Mouse (Mus musculus) liver, embryonic 11.5 days (tissue): ENCODE results near the gene Tmtc1. TPM values are rescaled to one million over a fixed set of nuclear protein-coding genes. Genes with fewer than 3 reads are reported as not detected.

Experiments used
- ATAC-seq: fragments of 200-750 bp; cut with Nextera tagmentation; replicated peaks from 2 replicates; pipeline ENCODE4 v1.8.0; 2017; ENCODE audit warnings: moderate number of reproducible peaks, mild to moderate bottlenecking, moderate TSS enrichment, moderate library complexity; ENCODE audit not compliant: low FRiP score
- DNase-seq: peaks from one replicate; pipeline ENCODE4 v3.0.0-alpha.2; 2017; ENCODE audit warnings: low spot score
- H3K27ac ChIP-seq: fragments of 300-500 bp; sonication (generic); 2 replicates; pipeline ENCODE4 v1.5.1; 2014; ENCODE audit warnings: mild to moderate bottlenecking, low read depth, low read length, control low read depth
- H3K27me3 ChIP-seq: fragments of 300-500 bp; sonication (generic); replicated peaks from 2 replicates; pipeline ENCODE4 v1.6.1; 2014; ENCODE audit warnings: low read length, mixed read lengths; ENCODE audit not compliant: control insufficient read depth, insufficient read depth
- H3K36me3 ChIP-seq: fragments of 300-500 bp; sonication (generic); 2 replicates; pipeline ENCODE4 v1.6.1; 2014; ENCODE audit warnings: mild to moderate bottlenecking, low read length, moderate library complexity, mixed read lengths; ENCODE audit not compliant: control insufficient read depth, insufficient read depth
- H3K4me1 ChIP-seq: fragments of 300-500 bp; sonication (generic); replicated peaks from 2 replicates; pipeline ENCODE4 v1.6.1; 2014; ENCODE audit warnings: low read length, mixed read lengths; ENCODE audit not compliant: control insufficient read depth, insufficient read depth
- H3K4me2 ChIP-seq: fragments of 300-500 bp; sonication (generic); 2 replicates; pipeline ENCODE4 v1.6.1; 2014; ENCODE audit warnings: mild to moderate bottlenecking, control low read depth, moderate library complexity
- H3K4me3 ChIP-seq: fragments of 300-500 bp; sonication (generic); 2 replicates; pipeline ENCODE4 v1.5.1; 2014; ENCODE audit warnings: low read depth, low read length, control low read depth
- H3K9ac ChIP-seq: fragments of 300-500 bp; sonication (generic); 2 replicates; pipeline ENCODE4 v1.6.1; 2014; ENCODE audit warnings: low read depth, low read length, control low read depth
- H3K9me3 ChIP-seq: fragments of 300-500 bp; sonication (generic); 2 replicates; pipeline ENCODE4 v1.6.1; 2016; ENCODE audit warnings: low read length, inconsistent platforms, mixed read lengths; ENCODE audit not compliant: control insufficient read depth
- WGBS: fragments of 180-500 bp; shearing (Covaris S2); extraction: QIAGEN DNeasy Blood & Tissue Kit; methylation state at CpG from one replicate; pipeline ENCODE4 v1.1.7; 2014; 5-methylcytosine and 5-hydroxymethylcytosine counted together
- polyA plus RNA-seq: library from polyadenylated mRNA; unstranded; fragments of >200 nt; fragmentation: Nextera tagmentation; extraction: Ambion mirVana; gene quantifications from 2 replicates; pipeline ENCODE4 v1.2.1, GENCODE M21; 2014

The Tmtc1 gene
- polyA plus RNA-seq, 1 experiment from 2014 or later: 0.58 TPM

DNA sequence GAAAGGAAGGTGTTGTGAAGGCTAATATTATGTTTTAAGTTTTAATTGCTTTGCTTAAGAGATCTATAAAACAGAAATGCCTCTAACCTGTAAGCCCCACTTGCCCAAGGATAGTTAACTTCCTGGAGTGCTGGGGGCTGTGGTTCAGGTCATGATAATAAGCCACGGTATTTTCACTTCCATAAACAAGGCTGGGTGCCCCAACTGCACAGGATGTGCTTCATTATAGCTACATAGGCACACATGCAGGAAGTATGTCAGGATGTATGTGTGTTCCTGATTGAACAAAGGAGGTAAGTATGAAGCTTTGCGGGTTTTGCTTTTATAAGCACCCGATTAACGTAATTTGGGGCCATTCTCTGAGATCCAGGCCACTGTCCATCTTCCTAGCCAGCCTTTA lies 169.1 kb downstream of the Tmtc1 start:
- ATAC-seq: no peak
- no peak overlapping the region for H3K9ac ChIP-seq
- no peaks in the 10 kb centered on the region for H3K36me3 ChIP-seq
- no peak overlapping the region for H3K4me3 ChIP-seq
- H3K27me3 ChIP-seq: no peaks in the 10 kb centered on the region
- no peak for DNase-seq
- no peaks in the 10 kb centered on the region for H3K9me3 ChIP-seq
- no peaks in the 10 kb centered on the region for H3K4me1 ChIP-seq
- no peak overlapping the region for H3K4me2 ChIP-seq
- H3K27ac ChIP-seq: no peak overlapping the region
- WGBS: 75% methylated on average over 4 of the region's 4 CpGs

GRCm38 (mm10) chr6:148260729-148261101 lies 183.5 kb downstream of the Tmtc1 start:
- H3K27me3 ChIP-seq: no peaks in the 10 kb centered on the region
- no peak for DNase-seq
- no peak overlapping the region for H3K27ac ChIP-seq
- no peaks in the 10 kb centered on the region for H3K9me3 ChIP-seq
- H3K4me3 ChIP-seq: no peak overlapping the region
- H3K9ac ChIP-seq: no peak overlapping the region
- H3K4me2 ChIP-seq: no peak overlapping the region
- no peak for ATAC-seq
- H3K4me1 ChIP-seq: peaks cover 5% of the 10 kb centered on the region; the same call in 1 of the 2 replicates
- no peaks in the 10 kb centered on the region for H3K36me3 ChIP-seq
- 93% methylated on average over 6 of the region's 6 CpGs for WGBS

GRCm38 (mm10) chr6:148259979-148260728 lies 184.0 kb downstream of the Tmtc1 start:
- Histone ChIP-seq H3K4me3 (no peak overlapping the region), H3K4me2 (no peak overlapping the region), H3K27me3 (no peaks in the 10 kb centered on the region), H3K27ac (no peak overlapping the region), H3K36me3 (no peaks in the 10 kb centered on the region), H3K4me1 (peaks cover 5% of the 10 kb centered on the region; the same call in 1 of the 2 replicates), H3K9me3 (no peaks in the 10 kb centered on the region), H3K9ac (no peak overlapping the region)
- no peak for DNase-seq
- WGBS: 56% methylated on average over 4 of the region's 4 CpGs
- ATAC-seq: peak; percentile 31; the same call in 1 of the 2 replicates

GRCm38 (mm10) chr6:148259074-148259473 lies 185.1 kb downstream of the Tmtc1 start:
- DNase-seq (no peak), ATAC-seq (no peak)
- Histone ChIP-seq H3K9ac (no peak overlapping the region), H3K27me3 (no peaks in the 10 kb centered on the region), H3K9me3 (no peaks in the 10 kb centered on the region), H3K27ac (no peak overlapping the region), H3K4me3 (no peak overlapping the region), H3K4me2 (no peak overlapping the region), H3K4me1 (peaks cover 5% of the 10 kb centered on the region; the same call in 1 of the 2 replicates), H3K36me3 (no peaks in the 10 kb centered on the region)
- WGBS: 72% methylated on average over 8 of the region's 8 CpGs

DNA sequence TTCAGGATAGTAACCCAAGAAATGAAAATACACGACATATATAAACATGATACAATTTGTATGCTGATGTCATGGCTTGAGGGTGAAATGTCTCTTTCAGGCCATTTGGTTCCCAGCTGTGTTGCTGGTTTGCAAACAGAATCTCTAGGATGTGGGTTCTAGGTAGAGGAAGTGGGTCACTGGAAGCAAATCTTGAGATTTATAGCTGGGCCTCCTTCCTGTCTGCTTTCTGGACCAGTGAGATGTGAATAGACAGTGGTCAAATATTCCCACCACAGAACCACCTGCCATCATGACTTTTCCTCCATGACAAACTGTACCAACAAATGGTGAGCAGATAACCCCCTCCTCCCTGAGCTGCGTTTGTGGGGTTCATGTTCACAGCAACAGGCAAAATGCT lies 186.4 kb downstream of the Tmtc1 start:
- H3K27me3 ChIP-seq: no peaks in the 10 kb centered on the region
- H3K9ac ChIP-seq: no peak overlapping the region
- WGBS: 70% methylated on average over 2 of the region's 2 CpGs
- no peak overlapping the region for H3K27ac ChIP-seq
- DNase-seq (no peak), ATAC-seq (no peak)
- no peaks in the 10 kb centered on the region for H3K9me3 ChIP-seq
- no peak overlapping the region for H3K4me2 ChIP-seq
- H3K4me3 ChIP-seq: no peak overlapping the region
- H3K4me1 ChIP-seq: peaks cover 5% of the 10 kb centered on the region; the same call in 1 of the 2 replicates
- no peaks in the 10 kb centered on the region for H3K36me3 ChIP-seq

GRCm38 (mm10) chr6:148256109-148256508 lies 188.1 kb downstream of the Tmtc1 start:
- WGBS: 79% methylated on average over 3 of the region's 3 CpGs
- Histone ChIP-seq H3K4me2 (no peak overlapping the region), H3K4me1 (peaks cover 5% of the 10 kb centered on the region; the same call in 1 of the 2 replicates), H3K9me3 (no peaks in the 10 kb centered on the region), H3K27me3 (no peaks in the 10 kb centered on the region), H3K27ac (no peak overlapping the region), H3K4me3 (no peak overlapping the region), H3K9ac (no peak overlapping the region), H3K36me3 (no peaks in the 10 kb centered on the region)
- no peak for DNase-seq
- ATAC-seq: no peak

GRCm38 (mm10) chr6:148255395-148256053 lies 188.7 kb downstream of the Tmtc1 start:
- Histone ChIP-seq H3K27ac (no peak overlapping the region), H3K9ac (no peak overlapping the region), H3K4me3 (no peak overlapping the region), H3K4me1 (peaks cover 5% of the 10 kb centered on the region; the same call in 1 of the 2 replicates), H3K36me3 (no peaks in the 10 kb centered on the region), H3K27me3 (no peaks in the 10 kb centered on the region), H3K9me3 (no peaks in the 10 kb centered on the region), H3K4me2 (no peak overlapping the region)
- no peak for DNase-seq
- WGBS: 56% methylated on average over 1 of the region's 1 CpGs
- ATAC-seq: no peak

- DNase-seq (no peak), ATAC-seq (no peak)
- no peak overlapping the region for H3K9ac ChIP-seq
- WGBS: 76% methylated on average over 3 of the region's 3 CpGs
- no peak overlapping the region for H3K4me2 ChIP-seq
- H3K9me3 ChIP-seq: no peaks in the 10 kb centered on the region
- no peak overlapping the region for H3K4me3 ChIP-seq
- H3K27me3 ChIP-seq: no peaks in the 10 kb centered on the region
- no peaks in the 10 kb centered on the region for H3K36me3 ChIP-seq
- no peaks in the 10 kb centered on the region; the same call in 1 of the 2 replicates for H3K4me1 ChIP-seq
- H3K27ac ChIP-seq: no peak overlapping the region
Observed at GRCm38 (mm10) chr6:148249221-148249620, 195.0 kb downstream of the Tmtc1 start.

DNA sequence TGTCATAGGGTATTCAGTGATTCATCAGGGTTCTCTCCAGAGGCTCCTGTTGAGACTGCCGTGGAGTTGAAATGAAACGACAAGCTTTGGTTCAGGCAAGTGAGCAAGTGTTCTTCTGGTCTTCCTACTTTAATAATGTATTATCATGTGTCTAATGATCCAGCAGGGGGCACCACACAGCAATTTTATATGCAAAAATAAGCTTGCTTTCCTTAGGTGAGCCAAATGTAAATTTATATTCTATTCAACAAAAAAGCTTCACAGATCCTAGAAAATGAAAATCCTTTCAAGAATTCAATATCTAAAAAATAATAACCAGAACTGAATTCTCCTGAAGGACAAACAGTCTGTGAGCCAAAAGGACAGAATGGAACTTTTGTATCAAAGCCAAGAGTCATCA lies 195.6 kb downstream of the Tmtc1 start:
- no peak overlapping the region for H3K27ac ChIP-seq
- 51% methylated on average over 2 of the region's 2 CpGs for WGBS
- H3K36me3 ChIP-seq: no peaks in the 10 kb centered on the region
- no peak overlapping the region for H3K4me2 ChIP-seq
- ATAC-seq: no peak
- H3K9me3 ChIP-seq: no peaks in the 10 kb centered on the region
- H3K4me3 ChIP-seq: no peak overlapping the region
- no peak for DNase-seq
- no peaks in the 10 kb centered on the region for H3K27me3 ChIP-seq
- H3K4me1 ChIP-seq: no peaks in the 10 kb centered on the region; the same call in 1 of the 2 replicates
- no peak overlapping the region for H3K9ac ChIP-seq
